Mouse (Mus musculus): ENCODE measurements around the gene Fam81b. TPM values are rescaled to one million over a fixed set of nuclear protein-coding genes. Genes with fewer than 3 reads are reported as not detected.

The Fam81b gene
- polyA plus RNA-seq, 1 experiment from 2014 or later, result not detected

DNA sequence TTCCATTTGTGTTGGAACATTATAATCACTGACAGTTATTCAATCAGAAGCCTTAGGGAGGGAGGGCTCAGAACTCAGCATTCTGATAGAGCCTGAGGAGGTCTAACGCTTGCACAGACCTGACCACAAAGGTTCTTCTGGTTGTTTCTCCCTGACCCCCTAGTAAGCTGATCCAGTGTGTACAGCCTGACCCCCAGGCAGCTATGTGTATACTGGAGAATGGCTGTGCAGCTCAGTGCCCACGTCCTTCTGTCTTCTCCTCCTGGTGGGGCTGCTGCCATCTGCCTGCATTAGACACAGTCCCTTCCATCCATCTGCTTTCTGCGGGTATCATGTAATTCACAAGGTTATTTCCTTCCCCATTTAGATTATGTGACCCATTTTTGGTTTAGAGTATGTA, 115.7 kb downstream of the Fam81b start:
- H3K36me3 ChIP-seq, result peaks cover 45% of the 10 kb centered on the region
- WGBS, result 73% methylated on average over 3 of the region's 3 CpGs

DNA sequence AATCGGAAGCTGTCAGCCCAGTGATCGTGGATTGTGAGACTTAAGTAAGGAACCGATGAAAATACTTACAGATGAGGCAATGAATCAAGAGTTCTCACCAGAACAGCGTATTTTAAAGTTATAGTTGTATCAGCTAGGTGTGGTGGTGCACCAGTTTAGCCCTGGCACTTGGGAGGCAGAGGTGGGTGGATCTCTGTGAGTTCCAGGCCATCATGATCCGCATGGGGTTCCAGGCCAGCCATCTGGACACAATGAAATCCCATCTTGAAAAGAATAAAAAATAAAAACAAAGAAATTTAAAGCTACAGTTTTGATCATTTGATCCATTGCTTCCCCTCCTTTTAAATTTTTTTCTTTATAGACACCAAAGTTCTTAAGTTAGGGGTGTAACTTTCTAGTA, 117.2 kb downstream of the Fam81b start:
- Histone ChIP-seq H3K36me3 (peaks cover 44% of the 10 kb centered on the region), H3K4me3 (replicated peaks) (no peak overlapping the region), H3K27me3 (replicated peaks) (no peaks in the 10 kb centered on the region), H3K9me3 (replicated peaks) (no peaks in the 10 kb centered on the region), H3K4me1 (no peaks in the 10 kb centered on the region), H3K27ac (replicated peaks) (no peak overlapping the region), H3K4me2 (no peak overlapping the region), H3K9ac (replicated peaks) (no peak overlapping the region)
- WGBS, result 95% methylated on average over 5 of the region's 5 CpGs
- ATAC-seq (ENCODE audit: low FRiP score), result no peak

More for the DNA sequence above, 115.7 kb downstream of the Fam81b start:
- Histone ChIP-seq H3K4me3 (replicated peaks) (no peak overlapping the region), H3K4me1 (no peaks in the 10 kb centered on the region), H3K4me2 (no peak overlapping the region), H3K9ac (replicated peaks) (no peak overlapping the region), H3K27me3 (replicated peaks) (no peaks in the 10 kb centered on the region), H3K27ac (replicated peaks) (no peak overlapping the region), H3K9me3 (replicated peaks) (no peaks in the 10 kb centered on the region)
- no peak for ATAC-seq (ENCODE audit: low FRiP score)

DNA sequence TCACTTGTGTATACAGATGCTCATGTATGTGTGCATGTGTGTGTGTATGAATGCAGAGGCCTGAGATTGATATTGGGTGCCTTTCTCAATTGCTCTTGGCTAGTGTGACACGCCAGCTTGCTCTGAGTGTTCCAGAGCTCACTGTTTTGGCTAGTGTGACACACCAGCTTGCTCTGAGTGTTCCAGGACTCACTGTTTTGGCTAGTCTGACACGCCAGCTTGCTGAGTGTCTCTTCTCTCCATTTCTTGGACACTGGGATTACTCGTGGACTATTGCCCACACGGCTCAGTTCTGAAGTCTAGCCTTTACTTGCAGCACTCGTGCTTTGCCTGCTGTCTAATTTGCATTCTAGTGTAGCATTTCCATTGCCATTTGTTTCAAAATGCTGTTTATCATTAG, 126.2 kb downstream of the Fam81b start:
- Histone ChIP-seq H3K27ac (replicated peaks) (no peak overlapping the region), H3K4me1 (no peaks in the 10 kb centered on the region), H3K9me3 (replicated peaks) (no peaks in the 10 kb centered on the region), H3K9ac (replicated peaks) (no peak overlapping the region), H3K4me3 (replicated peaks) (no peak overlapping the region), H3K36me3 (peaks cover 21% of the 10 kb centered on the region), H3K4me2 (no peak overlapping the region), H3K27me3 (replicated peaks) (no peaks in the 10 kb centered on the region)
- WGBS, result 92% methylated on average over 5 of the region's 5 CpGs
- no peak for ATAC-seq (ENCODE audit: low FRiP score)

DNA sequence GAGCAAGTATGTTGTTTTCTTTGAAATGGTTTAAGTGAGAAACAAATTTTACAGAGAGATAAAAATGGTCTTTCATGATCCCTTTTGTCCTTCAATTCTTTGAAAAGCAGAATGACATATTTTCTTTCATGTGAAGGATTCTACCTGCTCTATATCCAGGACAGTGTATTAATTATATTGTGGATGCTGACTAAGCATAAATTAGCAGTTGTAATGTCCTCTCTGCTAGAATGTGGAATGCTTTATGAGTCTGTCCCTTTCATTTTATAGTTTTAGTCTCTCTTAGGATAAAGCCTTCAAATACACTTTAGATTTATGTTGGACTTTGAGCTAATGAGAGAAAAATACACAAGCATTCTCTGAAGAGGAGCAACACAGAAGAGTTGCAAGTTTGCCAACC, 130.6 kb downstream of the Fam81b start:
- Histone ChIP-seq H3K9ac (replicated peaks) (no peak overlapping the region), H3K27me3 (replicated peaks) (no peaks in the 10 kb centered on the region), H3K36me3 (peaks cover 25% of the 10 kb centered on the region), H3K9me3 (replicated peaks) (no peaks in the 10 kb centered on the region), H3K27ac (replicated peaks) (no peak overlapping the region), H3K4me1 (no peaks in the 10 kb centered on the region), H3K4me2 (no peak overlapping the region), H3K4me3 (replicated peaks) (no peak overlapping the region)
- ATAC-seq (ENCODE audit: low FRiP score), result no peak

DNA sequence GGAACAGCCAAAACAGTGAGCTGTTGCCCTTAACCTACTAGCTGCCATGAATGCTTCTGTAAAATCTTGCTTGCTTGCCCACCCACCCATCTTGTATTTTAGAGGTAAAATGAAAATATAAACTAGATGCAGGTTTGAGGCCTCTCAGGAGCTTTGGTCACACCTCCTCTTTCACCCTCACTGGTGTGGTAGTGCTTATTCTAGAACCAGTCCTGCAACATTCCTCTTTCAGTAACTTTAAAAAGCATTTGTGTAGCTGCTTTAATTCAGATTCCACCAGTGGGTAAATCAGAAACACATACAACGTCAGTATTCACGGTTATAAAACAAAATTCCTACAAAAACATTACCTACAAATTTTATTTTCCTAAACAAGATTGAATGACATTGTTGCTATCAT, 144.3 kb downstream of the Fam81b start:
- Histone ChIP-seq H3K4me1 (no peaks in the 10 kb centered on the region), H3K4me2 (no peak overlapping the region), H3K9ac (replicated peaks) (no peak overlapping the region), H3K27ac (replicated peaks) (no peak overlapping the region), H3K36me3 (peaks cover 47% of the 10 kb centered on the region), H3K9me3 (replicated peaks) (no peaks in the 10 kb centered on the region), H3K4me3 (replicated peaks) (no peak overlapping the region), H3K27me3 (replicated peaks) (no peaks in the 10 kb centered on the region)
- no peak for ATAC-seq (ENCODE audit: low FRiP score)
- 96% methylated on average over 2 of the region's 2 CpGs for WGBS

DNA sequence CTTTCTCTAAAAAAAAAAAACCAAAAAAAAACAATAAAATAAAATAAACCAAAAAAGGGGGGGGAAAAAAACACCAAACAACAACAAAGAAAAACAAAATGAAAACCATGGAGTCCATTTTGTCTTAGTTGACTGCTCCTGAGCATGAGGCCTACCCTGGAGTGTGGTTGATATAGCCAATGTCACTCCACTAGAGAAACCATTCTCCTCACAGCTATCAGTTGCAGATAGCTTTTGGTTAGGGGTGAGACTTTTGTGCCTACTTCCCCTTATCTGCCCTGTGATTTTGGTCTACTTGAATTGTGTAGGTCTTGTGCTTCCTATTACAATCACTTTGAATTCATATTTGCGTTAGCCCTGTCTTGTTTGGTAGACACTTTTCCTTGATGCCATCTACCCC, 147.4 kb downstream of the Fam81b start:
- H3K36me3 ChIP-seq, result peaks cover 45% of the 10 kb centered on the region
- WGBS, result 100% methylated on average over 1 of the region's 1 CpGs
- no peak overlapping the region for H3K27ac ChIP-seq (replicated peaks)
- no peak overlapping the region for H3K9ac ChIP-seq (replicated peaks)
- no peaks in the 10 kb centered on the region for H3K27me3 ChIP-seq (replicated peaks)
- no peaks in the 10 kb centered on the region for H3K9me3 ChIP-seq (replicated peaks)
- H3K4me2 ChIP-seq, result no peak overlapping the region
- ATAC-seq (ENCODE audit: low FRiP score), result no peak
- no peaks in the 10 kb centered on the region for H3K4me1 ChIP-seq
- H3K4me3 ChIP-seq (replicated peaks), result no peak overlapping the region

DNA sequence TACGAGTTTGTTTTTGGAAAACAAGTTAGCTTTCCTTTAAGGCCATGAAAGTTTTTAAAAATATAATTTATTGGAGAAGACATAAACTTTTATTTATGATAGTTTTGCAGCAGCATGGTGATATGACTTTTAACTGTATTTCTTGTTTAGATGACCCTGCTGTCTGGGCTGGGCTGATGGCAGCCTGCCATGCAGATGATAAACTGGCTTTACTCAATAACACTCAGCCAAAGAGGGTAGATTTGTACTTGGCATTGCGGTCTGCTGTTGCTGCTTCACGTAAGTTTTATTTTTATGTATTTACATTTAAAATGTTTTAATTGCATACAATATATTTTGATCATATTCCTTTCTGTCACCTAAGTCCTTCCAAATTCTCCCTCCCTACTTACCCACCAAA, 147.8 kb downstream of the Fam81b start:
- WGBS, result 88% methylated on average over 3 of the region's 3 CpGs
- Histone ChIP-seq H3K27ac (replicated peaks) (no peak overlapping the region), H3K9ac (replicated peaks) (no peak overlapping the region), H3K9me3 (replicated peaks) (no peaks in the 10 kb centered on the region), H3K27me3 (replicated peaks) (no peaks in the 10 kb centered on the region), H3K4me1 (no peaks in the 10 kb centered on the region), H3K4me2 (no peak overlapping the region), H3K36me3 (peaks cover 41% of the 10 kb centered on the region), H3K4me3 (replicated peaks) (no peak overlapping the region)
- no peak for ATAC-seq (ENCODE audit: low FRiP score)

Small RNA genes lying within 50 kb of the gene (microRNA-seq; reads per million reads assigned to microRNA genes)
- gene Gm24025, result not detected

Other genes starting within 250 kb of the Fam81b start
- 4.7 and 4.9 TPM in 2 replicates for gene Gpr150, start 248.1 kb downstream of the Fam81b start, polyA plus RNA-seq (2015; fragmentation: Nextera tagmentation; extraction: Ambion mirVana)
- gene Arsk, start 206.4 kb downstream of the Fam81b start, polyA plus RNA-seq (2015; fragmentation: Nextera tagmentation; extraction: Ambion mirVana), result 4.2 and 5.0 TPM in 2 replicates
- 9.0 and 9.1 TPM in 2 replicates for gene Ttc37, start 206.3 kb downstream of the Fam81b start, polyA plus RNA-seq (2015; fragmentation: Nextera tagmentation; extraction: Ambion mirVana)
- gene Mctp1, start 79.5 kb upstream of the Fam81b start, polyA plus RNA-seq (2015; fragmentation: Nextera tagmentation; extraction: Ambion mirVana), result 2.0 and 2.1 TPM in 2 replicates